Mouse (Mus musculus): ENCODE results near the gene Vav3.

The Vav3 gene

DNA sequence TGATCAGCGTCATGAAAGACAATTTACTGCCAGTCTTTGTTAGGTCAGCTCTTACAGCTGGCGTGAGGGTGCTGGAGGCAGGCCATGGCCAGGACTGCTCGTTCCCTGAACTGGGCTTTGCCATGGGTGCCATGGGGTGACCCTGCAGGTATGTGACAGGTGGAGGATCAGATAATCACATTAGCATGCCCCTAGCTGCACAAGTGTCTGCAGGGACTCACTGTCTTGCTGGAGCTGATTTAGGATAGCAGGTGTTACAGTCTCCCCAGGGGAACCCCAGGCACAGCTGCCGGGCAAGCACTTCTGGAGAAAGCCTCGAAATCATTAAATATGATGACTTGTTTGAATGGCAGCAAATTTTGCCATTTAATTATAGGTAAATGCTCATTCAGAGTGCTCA, 156.0 kb downstream of the Vav3 start:
- DNase-seq (ENCODE audit: low read depth in 1 of 2, low spot score in 2 of 2): no peak

DNA sequence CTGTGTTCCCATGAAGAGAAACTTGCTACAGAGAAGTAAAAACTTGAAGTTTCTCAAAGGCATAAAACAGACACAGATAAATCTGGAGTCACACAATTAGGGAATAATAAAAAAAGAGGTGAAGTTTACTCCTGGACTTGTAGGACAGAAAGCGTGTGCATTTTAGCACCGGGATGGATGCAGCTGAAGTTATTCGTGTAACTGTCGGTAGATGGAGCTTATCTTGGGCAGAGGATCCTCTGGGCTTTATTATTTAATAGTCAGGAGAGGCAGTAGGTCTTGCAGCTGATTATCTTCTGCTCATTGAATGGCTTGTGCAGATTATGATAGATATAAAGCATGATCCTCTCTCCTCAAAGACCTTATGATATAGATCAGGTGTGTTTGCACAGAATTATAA, 156.6 kb downstream of the Vav3 start:
- no peak for DNase-seq (ENCODE audit: low read depth in 1 of 2, low spot score in 2 of 2)

DNA sequence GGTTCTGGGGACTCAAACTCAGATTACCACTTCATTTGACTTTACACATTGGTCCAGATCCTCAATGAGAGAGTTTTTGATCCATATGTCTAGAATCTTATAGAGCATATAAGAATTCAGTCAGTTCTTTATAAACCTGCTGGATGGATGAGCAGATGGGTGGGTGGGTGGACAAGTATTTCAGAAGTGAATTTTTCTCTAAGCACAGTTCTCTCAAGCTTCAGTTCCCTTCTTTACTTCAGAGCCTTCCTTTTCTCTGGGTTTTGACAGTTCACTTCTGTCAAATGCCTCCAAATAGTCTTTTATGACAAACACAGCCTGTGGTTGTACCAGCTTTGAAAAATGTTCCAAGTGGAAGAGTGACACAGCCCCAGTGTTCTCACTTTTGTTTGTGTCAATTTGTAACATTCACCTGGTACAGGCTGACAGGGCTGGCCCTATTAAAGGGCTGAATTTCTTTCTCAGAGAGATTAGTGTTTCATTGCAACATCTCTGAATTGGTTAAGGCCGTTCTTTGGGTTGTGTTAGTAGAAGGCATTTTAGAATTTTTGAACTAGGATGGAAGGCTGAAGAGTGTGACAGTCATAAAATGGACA, 159.5 kb downstream of the Vav3 start:
- no peak for DNase-seq (ENCODE audit: low read depth in 1 of 2, low spot score in 2 of 2)

DNA sequence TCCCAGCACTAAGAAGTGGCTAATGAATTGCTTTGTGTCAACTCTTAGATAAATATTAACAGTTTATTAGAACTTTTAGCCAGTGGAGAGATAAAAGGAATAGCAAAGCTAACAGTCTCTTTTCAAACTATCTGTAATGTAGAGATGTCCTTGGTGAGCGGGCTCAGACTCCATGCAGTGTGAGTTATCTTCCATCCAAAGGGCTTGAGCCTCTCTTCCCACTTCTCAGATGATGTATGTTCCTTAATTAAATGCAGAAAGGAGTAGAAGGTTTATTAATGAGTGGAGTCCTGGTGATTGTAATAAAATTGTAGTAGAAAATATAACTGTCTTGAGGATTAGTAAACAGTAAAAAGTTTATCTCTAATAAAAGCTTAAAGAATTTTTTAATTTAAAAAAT, 169.3 kb downstream of the Vav3 start:
- DNase-seq (ENCODE audit: low read depth in 1 of 2, low spot score in 2 of 2): no peak

DNA sequence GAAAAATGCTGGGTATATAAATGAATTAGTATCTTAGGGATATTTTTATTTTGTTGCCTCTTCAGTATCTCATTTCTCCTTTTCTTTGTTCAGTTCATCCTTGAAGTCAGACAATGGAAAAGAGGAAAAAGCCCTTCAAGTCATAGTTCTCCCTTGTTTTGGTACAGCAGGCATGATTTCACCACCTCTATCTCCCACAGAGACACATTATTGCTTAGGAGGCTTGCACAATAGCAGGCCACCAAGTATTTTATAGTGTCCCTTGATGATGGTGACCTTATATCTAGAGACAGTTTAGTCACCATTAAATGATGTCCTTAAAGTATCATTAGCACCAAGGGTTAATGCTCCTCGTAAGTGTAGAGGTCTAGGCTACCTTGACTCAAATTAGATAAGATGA, 171.4 kb downstream of the Vav3 start:
- DNase-seq (ENCODE audit: low read depth in 1 of 2, low spot score in 2 of 2): no peak

DNA sequence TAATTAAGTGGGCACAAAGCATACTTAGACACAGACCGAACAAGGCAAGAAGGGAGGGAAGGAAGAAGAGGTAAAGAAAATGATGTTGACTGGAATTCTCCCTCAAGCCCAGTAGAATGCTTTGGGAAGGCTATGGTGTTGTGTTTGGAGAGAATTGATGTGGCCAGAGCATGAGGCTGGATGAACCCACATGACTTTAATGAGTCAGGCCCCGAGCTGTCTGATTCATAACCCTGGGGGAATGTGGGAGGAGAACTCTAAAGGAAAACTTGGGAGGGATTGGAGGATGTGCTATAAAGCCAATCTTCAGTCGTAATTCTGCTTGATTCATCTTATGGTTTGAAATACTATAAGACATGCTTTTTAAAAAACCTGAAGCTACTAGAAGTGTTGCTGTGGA, 175.0 kb downstream of the Vav3 start:
- DNase-seq (ENCODE audit: low read depth in 1 of 2, low spot score in 2 of 2): no peak

DNA sequence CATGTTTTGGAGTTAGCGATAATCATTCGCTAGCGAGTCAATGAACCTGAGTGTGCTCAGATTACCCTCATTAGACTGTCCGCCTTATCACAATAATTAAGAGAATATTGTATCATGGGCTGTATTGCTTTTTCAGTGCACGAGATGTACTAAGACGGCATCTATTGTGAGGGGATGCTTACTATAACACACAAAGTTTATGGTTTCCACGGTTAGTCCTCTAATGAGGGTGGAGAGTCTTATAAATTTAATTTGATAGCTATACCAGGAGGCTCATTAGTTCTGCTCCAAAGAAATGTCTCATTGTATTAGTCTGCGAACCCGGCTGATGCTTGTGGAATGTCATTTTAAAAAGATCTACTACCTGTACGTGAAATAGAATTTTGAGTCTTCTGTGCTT, 175.9 kb downstream of the Vav3 start:
- DNase-seq (ENCODE audit: low read depth in 1 of 2, low spot score in 2 of 2): no peak

DNA sequence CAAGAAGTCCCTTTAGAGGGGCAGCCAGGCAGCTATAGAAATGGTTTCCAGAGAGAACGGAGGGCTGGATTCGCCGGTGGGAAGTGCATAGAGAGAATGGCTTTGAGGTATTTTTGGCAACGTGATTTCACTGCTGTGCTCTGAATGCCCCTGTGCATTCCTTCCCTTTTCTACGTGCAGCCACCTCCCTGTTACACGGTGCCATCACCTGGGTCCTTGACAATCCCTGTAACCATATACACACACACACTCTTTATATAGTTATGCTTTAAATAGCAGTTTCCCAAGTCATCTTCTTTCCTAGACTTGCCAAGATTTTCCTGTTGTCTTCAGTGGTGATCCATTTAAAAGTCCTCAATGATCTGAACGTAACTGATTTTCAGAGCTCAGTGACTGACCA, 181.7 kb downstream of the Vav3 start:
- no peak for DNase-seq (ENCODE audit: low read depth in 1 of 2, low spot score in 2 of 2)

DNA sequence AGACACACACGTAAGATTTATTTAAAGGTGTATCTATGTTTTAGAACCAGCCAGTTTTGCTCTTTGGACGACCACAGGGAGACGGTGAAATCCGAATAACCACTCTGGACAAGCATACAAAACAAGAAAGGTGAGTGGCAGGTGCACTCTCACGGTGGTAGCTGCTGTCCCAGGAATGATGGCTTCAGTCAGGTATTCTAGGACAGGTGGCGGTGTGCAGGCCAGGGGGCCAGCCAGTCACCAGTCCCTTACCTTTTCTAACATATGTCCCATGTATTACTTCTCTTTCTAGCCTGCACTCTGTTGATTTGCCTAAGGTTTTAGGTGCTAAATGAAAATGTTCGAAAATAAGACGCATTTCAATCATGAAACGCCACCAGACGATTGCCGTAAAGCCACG, 185.4 kb downstream of the Vav3 start:
- no peak for DNase-seq (ENCODE audit: low read depth in 1 of 2, low spot score in 2 of 2)

DNA sequence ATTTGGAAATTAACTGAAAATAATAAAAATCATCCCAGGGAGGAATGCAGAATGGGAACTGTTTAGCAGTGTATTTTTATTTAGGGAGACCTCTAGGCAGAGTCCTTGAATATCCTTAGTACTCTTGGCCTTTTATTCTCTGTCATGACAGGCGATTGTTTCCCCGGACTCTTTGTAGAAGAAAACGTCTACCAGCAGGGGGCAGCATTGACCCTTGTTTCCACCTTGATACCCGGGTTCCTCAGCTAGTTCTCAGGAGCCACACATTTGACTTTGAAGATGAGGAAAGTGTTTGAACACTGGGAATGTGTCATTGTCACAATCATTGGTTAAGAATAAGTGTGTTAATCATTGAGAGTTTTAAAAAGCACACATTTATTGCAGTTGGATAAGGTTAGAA, 185.8 kb downstream of the Vav3 start:
- DNase-seq (ENCODE audit: low read depth in 1 of 2, low spot score in 2 of 2): peak; percentile 5 to 8

DNA sequence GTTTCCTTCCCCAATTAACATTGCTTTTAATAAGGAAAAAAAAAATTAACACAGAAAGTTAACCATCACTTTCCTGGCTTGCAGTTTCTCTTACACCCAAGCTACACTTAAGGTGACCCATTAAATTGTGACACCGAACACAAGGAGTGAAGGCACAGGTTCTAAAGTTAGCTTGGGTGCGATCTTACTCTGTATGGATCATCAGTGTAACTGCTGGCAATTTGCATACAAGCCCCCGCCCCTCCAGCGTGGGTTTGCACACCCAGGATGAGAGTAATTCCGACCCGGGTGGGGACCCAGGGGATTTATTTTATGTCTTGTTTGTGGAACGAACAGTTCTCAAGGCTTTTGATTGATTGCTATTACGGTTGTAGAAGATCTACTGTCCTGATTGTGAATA, 186.2 kb downstream of the Vav3 start:
- no peak for DNase-seq (ENCODE audit: low read depth in 1 of 2, low spot score in 2 of 2)

DNA sequence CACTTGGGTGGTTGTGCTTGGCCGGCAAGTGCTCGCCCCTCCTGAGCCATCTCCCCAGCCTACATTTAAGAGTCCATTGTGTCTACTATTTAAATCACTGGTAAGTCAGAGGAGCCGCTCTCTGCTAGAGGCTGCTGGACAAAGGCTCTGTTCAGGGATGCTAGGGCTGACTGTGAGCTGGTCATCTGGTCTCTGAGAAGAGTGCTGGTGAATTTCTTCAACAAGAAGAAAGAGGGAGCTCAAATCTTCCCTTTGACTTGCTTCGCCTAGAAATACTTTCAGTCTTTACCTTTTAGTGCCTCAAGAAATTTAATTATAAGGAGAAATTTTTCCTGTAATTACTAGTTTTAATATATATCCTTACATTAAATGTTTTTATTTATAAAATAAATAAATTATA, 188.2 kb downstream of the Vav3 start:
- no peak for DNase-seq (ENCODE audit: low read depth in 1 of 2, low spot score in 2 of 2)

DNA sequence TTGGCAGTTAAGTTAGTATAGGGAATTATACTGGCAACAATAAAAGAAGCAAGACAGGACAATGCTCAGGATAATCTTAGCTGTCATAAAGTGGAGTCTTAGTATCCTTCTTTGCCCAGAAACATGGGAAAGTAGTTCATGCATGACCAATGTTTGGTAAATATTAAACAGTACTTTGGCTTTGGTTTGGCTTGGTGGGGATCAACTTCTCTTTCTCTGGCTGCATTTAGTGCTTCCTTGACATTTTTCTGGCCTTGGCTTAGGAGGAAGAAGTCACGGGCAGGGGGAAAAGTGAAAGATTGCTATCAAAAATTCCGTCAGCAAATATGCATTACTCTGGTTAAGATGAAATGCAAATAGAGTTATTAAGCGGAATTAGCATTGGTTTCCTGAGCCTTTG, 197.2 kb downstream of the Vav3 start:
- DNase-seq (ENCODE audit: low read depth in 1 of 2, low spot score in 2 of 2): no peak

DNA sequence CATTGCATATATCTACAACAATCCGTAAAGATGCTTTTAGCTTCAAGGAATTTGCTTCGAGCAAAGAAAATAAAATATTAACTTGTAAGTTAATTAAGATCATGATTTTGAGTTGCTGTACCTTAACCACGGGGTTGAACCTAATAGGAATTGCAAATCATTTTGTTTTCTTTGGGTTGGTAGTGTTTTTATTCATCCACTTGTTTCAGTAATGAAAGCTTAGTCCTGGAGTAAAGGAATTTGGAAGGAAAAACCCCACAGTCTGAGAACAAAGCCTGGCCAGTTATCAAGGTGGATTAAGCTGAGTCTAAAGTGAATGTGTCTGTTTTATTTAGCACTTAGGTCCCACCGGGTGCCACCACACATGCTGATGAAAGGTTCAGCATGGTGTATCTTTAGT, 199.6 kb downstream of the Vav3 start:
- DNase-seq (ENCODE audit: low read depth in 1 of 2, low spot score in 2 of 2): no peak

DNA sequence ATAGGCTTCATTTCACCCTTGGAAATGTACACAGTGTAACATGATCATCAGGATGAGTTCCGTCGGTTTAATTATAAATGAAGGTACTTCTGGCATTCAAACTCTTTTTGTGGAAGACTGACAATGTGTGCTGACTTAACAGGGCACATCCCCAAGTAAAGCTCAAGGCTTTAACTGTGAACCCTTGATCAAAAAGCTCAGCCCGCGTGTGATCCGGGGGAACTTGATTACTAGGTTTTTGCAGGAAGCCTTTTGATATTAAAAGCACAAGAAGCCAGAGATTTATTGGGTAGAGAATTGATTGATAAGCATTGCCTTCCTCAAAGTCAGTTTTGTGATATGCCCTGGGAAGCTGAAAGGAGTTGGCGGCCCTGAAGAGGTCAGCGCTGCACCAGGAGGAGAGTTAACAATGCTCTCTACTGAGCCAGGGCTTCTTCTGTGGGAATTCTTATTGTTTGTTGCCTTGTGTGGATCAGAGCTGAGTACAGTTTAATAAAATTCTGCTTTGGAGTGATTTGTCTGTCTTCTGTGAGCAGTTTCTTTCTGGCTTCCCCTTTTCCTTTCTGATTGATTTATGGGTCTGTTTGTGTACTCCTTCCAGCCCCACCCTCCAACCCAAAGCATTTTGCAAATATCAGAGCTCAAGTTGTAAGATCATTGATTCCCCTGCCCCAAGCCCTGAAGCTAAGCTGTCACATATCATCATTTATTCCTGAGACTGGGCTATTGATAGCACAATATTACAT, 204.2 kb downstream of the Vav3 start:
- no peak for DNase-seq (ENCODE audit: low read depth in 1 of 2, low spot score in 2 of 2)

DNA sequence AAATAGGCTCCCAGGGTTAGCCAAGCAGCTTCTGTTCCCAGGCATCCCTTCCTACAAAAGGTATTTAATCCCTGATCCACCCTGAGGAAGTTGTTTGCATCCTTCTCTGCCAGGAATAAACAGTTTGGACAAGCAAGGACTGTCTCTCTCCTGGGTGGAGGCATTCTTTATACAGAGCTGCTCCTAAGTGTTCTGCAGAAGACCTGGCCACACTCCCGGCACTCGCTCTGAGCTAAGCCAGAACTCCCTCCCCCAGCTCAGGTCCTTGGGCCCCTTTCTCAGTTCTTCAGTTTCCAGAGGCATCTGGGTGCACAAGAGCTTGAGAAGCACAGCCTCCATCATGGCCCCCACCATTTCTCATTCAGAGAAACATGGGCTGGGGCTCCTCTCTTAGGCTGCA, 216.9 kb downstream of the Vav3 start:
- DNase-seq (ENCODE audit: low read depth in 1 of 2, low spot score in 2 of 2): no peak

DNA sequence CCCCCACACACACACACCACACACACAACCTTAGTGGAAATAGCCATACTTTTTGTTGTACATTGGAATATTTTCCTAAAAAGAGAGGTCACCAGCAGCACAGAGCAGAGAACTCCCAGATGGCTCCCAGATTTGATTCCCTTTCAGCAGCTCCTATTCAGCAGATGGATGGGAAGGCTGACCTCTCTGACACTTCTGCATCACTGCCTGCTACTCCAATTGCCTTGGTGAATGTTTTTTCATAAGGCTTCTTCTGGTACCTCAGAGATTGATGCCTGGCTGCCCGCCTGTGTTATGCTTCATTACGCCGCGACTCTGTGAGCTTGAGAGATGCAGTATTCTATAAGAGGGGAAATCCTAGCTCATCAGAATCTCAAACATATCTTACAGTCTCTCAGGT, 220.8 kb downstream of the Vav3 start:
- no peak for DNase-seq (ENCODE audit: low read depth in 1 of 2, low spot score in 2 of 2)

DNA sequence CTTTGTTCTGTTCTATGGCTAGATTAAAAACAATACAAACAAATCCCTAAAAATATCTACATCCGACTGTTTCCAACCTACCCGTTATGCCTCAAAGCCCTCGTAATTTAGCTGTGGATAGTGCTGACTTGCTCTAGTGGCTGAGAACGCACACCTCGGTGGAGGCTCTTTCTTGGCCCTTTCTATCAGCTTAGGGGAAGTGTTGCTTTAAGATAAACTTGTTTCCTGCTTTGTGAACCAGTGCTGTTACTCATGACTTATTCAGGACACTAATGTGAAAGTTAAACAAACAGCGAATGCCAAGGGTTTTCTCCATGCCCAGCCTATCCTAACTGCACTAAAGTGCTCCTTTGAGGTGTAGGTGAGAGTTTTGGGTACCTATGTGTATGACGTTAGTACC, 221.3 kb downstream of the Vav3 start:
- DNase-seq (ENCODE audit: low read depth in 1 of 2, low spot score in 2 of 2): no peak

DNA sequence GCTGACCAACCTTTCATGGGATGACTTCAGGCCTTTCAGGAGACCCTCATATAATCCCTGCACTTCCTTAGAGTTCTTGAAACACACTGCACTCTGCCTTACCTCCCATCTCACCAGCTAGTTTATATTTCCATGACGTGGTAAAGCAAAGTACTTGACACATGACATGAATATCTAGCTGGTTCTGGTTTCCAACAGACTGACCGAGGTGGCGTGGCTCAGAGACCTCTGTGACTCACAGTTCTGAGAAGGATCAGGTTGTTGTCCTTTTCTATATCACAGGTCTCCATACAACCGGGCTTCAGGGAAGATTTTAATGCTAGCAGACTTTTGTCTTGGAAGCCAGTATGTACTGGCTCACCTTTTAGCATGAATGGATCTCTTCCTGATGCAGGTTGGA, 221.8 kb downstream of the Vav3 start:
- no peak for DNase-seq (ENCODE audit: low read depth in 1 of 2, low spot score in 2 of 2)

DNA sequence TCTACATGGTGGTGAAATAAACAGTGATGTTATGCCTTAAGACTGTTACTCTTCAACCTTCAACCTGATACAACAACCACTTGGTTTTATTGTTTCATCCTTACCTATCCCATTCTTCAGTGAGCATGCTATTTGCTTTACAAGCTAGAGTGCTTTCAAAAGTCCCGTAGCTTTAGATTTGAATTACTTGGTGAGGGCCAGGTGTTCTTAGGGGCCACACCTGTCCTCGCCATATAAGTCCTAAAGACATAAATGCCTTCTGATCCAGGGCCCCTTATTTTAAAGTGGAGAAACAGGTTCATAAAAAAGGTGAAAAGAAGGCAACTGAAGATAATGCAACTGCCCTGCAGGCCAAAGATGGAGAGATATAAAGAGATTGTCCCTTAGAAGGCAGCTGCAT, 224.0 kb downstream of the Vav3 start:
- DNase-seq (ENCODE audit: low read depth in 1 of 2, low spot score in 2 of 2): no peak

DNA sequence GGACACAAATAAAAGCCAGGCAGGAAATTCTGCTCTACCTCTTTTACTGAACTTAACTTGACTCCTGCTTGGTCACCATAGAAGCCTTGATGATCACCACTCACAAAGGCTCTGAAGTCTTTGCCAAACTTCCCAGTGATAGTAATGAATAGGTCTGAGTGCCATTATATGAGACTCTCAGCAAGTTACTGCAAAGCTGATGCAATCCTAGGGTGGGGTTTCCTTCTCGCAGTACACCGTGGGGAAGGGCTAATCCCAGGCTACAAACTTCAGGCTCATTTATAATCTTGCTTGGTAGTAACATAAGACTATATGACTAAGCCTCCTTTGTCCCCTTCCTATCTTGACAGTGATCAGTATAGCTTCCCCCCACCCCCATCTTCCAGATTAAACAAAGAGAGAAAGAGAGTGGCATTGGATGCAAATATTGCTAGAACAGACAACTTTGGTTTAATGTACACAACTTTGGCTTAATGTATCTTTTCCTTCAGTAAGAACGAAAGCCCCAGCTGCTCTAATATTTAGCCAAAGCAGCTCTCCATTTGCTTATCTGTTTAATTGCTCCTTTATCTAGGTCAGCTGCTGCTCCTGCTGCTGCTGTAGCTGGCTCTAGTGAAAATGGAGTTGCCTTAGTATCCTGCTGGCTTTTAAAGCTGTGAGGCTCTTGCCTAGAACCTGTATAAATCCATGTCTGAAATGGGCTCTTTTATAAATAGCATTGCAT, 228.3 kb downstream of the Vav3 start:
- no peak for DNase-seq (ENCODE audit: low read depth in 1 of 2, low spot score in 2 of 2)

DNA sequence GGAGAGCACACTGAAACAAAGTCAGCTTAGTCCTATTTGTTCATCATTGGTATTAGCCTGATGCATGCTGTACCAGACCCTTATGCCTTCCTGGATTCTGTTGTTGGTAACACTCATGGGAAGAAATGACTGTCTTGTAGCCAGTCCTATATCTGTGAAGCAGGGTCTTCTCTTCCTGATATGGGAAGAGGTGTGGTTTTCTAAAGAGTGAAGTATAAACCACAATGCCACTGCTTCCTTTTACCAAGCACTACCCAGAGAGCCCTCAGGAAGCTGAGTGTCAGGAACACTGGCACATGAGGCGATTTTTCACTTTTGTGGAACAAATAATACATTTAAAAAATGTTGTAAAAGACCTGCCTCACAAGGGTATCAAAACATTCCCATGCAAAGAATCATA, 231.0 kb downstream of the Vav3 start:
- no peak for DNase-seq (ENCODE audit: low read depth in 1 of 2, low spot score in 2 of 2)

DNA sequence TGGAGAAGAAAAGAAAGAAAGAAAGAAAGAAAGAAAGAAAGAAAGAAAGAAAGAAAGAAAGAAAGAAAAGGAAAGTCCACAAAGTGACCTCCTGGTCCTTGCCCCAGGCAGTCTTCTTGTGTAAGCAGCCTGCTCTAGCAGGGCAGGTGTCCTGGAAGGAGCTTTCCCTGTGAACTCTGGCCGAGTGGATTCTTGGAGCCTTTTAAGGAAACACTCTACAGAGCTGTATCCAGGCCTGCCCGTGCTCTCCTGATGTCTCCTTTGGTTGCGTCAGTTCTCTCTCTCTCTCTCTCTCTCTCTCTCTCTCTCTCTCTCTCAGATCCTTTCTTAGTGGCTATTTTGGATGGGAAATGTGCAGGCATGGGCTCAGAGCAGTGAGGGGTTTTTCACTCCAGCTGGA, 232.4 kb downstream of the Vav3 start:
- DNase-seq (ENCODE audit: low read depth in 1 of 2, low spot score in 2 of 2): no peak

Data from monocyte, adult 2 months (primary cell).